ENCODE assay signal across 28 mouse cellular contexts in genomic region chr17:45966736-45967135, GRCm38 (mm10).
DNase-seq lines count a peak whose midpoint lies in the region; ATAC-seq and TF ChIP-seq lines count a peak whose summit lies in the region.
"Had no signal": no experiment of that assay in that cellular context is flagged by ENCODE, and none has a peak within 500 bp of the region (broad histone marks: within the 10 kb centered on the region; RNA-seq: fewer than 3 reads in every experiment).

No protein-coding gene starts in this region.

- H3K27ac ChIP-seq in midbrain, embryonic 10.5 days (replicated peaks) = peak overlapping the region; percentile 30; the same call in 1 of the 2 replicates
- no peak overlapping the region for H3K27ac ChIP-seq in midbrain, embryonic 16.5 days (ENCODE audit: low read length)
- H3K27ac ChIP-seq in limb, embryonic 12.5 days = no peak overlapping the region
- no peak overlapping the region for H3K27ac ChIP-seq in midbrain, postnatal 0 days (ENCODE audit: low read depth, low read length)
- H3K27ac ChIP-seq: embryonic facial prominence, embryonic 15.5 days; gastrocnemius, adult 2 months; heart, embryonic 15.5 days; hindbrain, embryonic 13.5 days; kidney, postnatal 0 days; liver, embryonic 14.5 days; macrophage; neural tube, embryonic 15.5 days had no signal

- no peaks in the 10 kb centered on the region for H3K36me3 ChIP-seq in midbrain, embryonic 10.5 days
- no peaks in the 10 kb centered on the region for H3K36me3 ChIP-seq in midbrain, embryonic 16.5 days (ENCODE audit: control insufficient read depth, insufficient read depth, low read length)
- H3K36me3 ChIP-seq in limb, embryonic 12.5 days = no peaks in the 10 kb centered on the region
- H3K36me3 ChIP-seq in midbrain, postnatal 0 days (ENCODE audit: insufficient read depth, low read length) = no peaks in the 10 kb centered on the region
- H3K36me3 ChIP-seq: embryonic facial prominence, embryonic 15.5 days; heart, embryonic 15.5 days; hindbrain, embryonic 13.5 days; neural tube, embryonic 15.5 days had no signal

- ATAC-seq in midbrain, embryonic 16.5 days = no peak
- 0 out of 2 replicates have a peak, but pooled peaks have one; percentile 21 for ATAC-seq in limb, embryonic 12.5 days (ENCODE audit: insufficient number of reproducible peaks, insufficient read depth, low FRiP score, low TSS enrichment, low read depth)
- no peak for ATAC-seq in midbrain, postnatal 0 days (ENCODE audit: low FRiP score)
- ATAC-seq: CD4-positive, CD25-positive, alpha-beta regulatory T cell, adult 4 months; forebrain, embryonic 14.5 days; intestine, embryonic 16.5 days had no signal

- no peaks in the 10 kb centered on the region for H3K27me3 ChIP-seq in midbrain, embryonic 10.5 days (ENCODE audit: low read depth, poor library complexity, severe bottlenecking)
- H3K27me3 ChIP-seq in midbrain, embryonic 16.5 days (ENCODE audit: control insufficient read depth, insufficient read depth, low read depth, low read length) = no peaks in the 10 kb centered on the region
- no peaks in the 10 kb centered on the region for H3K27me3 ChIP-seq in limb, embryonic 12.5 days
- no peaks in the 10 kb centered on the region for H3K27me3 ChIP-seq in midbrain, postnatal 0 days (ENCODE audit: insufficient read depth, low read length)
- H3K27me3 ChIP-seq: embryonic facial prominence, embryonic 15.5 days; hindbrain, embryonic 13.5 days; neural tube, embryonic 15.5 days had no signal

- H3K4me1 ChIP-seq in midbrain, embryonic 10.5 days = peaks cover 17% of the 10 kb centered on the region
- no peaks in the 10 kb centered on the region for H3K4me1 ChIP-seq in midbrain, embryonic 16.5 days (ENCODE audit: control insufficient read depth, insufficient read depth, low read length)
- peaks cover 37% of the 10 kb centered on the region for H3K4me1 ChIP-seq in limb, embryonic 12.5 days (replicated peaks)
- H3K4me1 ChIP-seq in midbrain, postnatal 0 days (ENCODE audit: insufficient read depth, low read length) = no peaks in the 10 kb centered on the region
- H3K4me1 ChIP-seq: neural tube, embryonic 15.5 days had no signal

- WGBS in midbrain, embryonic 10.5 days = 13% methylated on average over 4 of the region's 4 CpGs
- 10% methylated on average over 4 of the region's 4 CpGs for WGBS in midbrain, embryonic 16.5 days
- 33% methylated on average over 4 of the region's 4 CpGs for WGBS in limb, embryonic 12.5 days
- WGBS in midbrain, postnatal 0 days = 11% methylated on average over 4 of the region's 4 CpGs

- no peaks in the 10 kb centered on the region for H3K9me3 ChIP-seq in midbrain, embryonic 10.5 days (replicated peaks)
- H3K9me3 ChIP-seq in midbrain, embryonic 16.5 days (replicated peaks; ENCODE audit: control insufficient read depth, low read length, poor library complexity, severe bottlenecking) = no peaks in the 10 kb centered on the region
- H3K9me3 ChIP-seq in limb, embryonic 12.5 days = no peaks in the 10 kb centered on the region
- no peaks in the 10 kb centered on the region for H3K9me3 ChIP-seq in midbrain, postnatal 0 days (ENCODE audit: low read length)
- H3K9me3 ChIP-seq: embryonic facial prominence, embryonic 15.5 days; heart, embryonic 15.5 days; hindbrain, embryonic 13.5 days; neural tube, embryonic 15.5 days had no signal

- no peak overlapping the region for H3K4me2 ChIP-seq in midbrain, embryonic 16.5 days (ENCODE audit: low read length)
- no peak overlapping the region for H3K4me2 ChIP-seq in limb, embryonic 12.5 days
- no peak overlapping the region for H3K4me2 ChIP-seq in midbrain, postnatal 0 days (ENCODE audit: low read depth, low read length, poor library complexity, severe bottlenecking)
- H3K4me2 ChIP-seq: embryonic facial prominence, embryonic 15.5 days; heart, embryonic 15.5 days; hindbrain, embryonic 13.5 days; neural tube, embryonic 15.5 days had no signal

- no peak for TF ChIP-seq CTCF in midbrain, postnatal 0 days (IDR thresholded peaks at IDR 0.05)

- H3K4me3 ChIP-seq in midbrain, embryonic 10.5 days = no peak overlapping the region
- H3K4me3 ChIP-seq in midbrain, embryonic 16.5 days (ENCODE audit: low read depth, low read length) = no peak overlapping the region
- no peak overlapping the region for H3K4me3 ChIP-seq in limb, embryonic 12.5 days (replicated peaks)
- H3K4me3 ChIP-seq in midbrain, postnatal 0 days (ENCODE audit: low read depth, low read length) = no peak overlapping the region
- H3K4me3 ChIP-seq: embryonic facial prominence, embryonic 15.5 days; gastrocnemius, adult 2 months; heart, embryonic 15.5 days; hindbrain, embryonic 13.5 days; neural tube, embryonic 15.5 days had no signal

- DNase-seq in midbrain, embryonic 10.5 days (ENCODE audit: low spot score) = no peak
- DNase-seq in midbrain, postnatal 0 days (ENCODE audit: low spot score) = peak; percentile 13
- DNase-seq in cerebellum, adult 11 months = no peak
- no peak for DNase-seq in adrenal gland, postnatal 14 days
- DNase-seq in embryo, embryonic 10 days (ENCODE audit: low spot score) = no peak
- DNase-seq: adrenal gland, postnatal 36 days; cerebellum, adult 9-10 months; cerebellum, postnatal 36 days; embryo, embryonic 11 days; gastrocnemius, adult 2 months; kidney, adult 8-10 months; kidney, postnatal 4 days; left cerebral cortex, postnatal 4 days; liver; lung, adult 2 months; lung, postnatal 10 days had no signal

- H3K9ac ChIP-seq in midbrain, embryonic 16.5 days (ENCODE audit: low read depth, low read length) = no peak overlapping the region
- no peak overlapping the region for H3K9ac ChIP-seq in limb, embryonic 12.5 days (replicated peaks)
- H3K9ac ChIP-seq in midbrain, postnatal 0 days (replicated peaks; ENCODE audit: low read length, poor library complexity, severe bottlenecking) = no peak overlapping the region
- H3K9ac ChIP-seq: embryonic facial prominence, embryonic 15.5 days; heart, embryonic 15.5 days; hindbrain, embryonic 13.5 days; liver, embryonic 14.5 days; neural tube, embryonic 15.5 days had no signal
